Mouse (Mus musculus): ENCODE measurements around the gene Ccndbp1.

- TF ChIP-seq CTCF (IDR thresholded peaks at IDR 0.05; ENCODE audit: low read depth) (no peak), EP300 (IDR thresholded peaks at IDR 0.05; ENCODE audit: low read depth) (no peak)
These were observed at the start of gene Ccndbp1 for GRCm38 (mm10) chr2:121007925-121008663.

All from heart, postnatal 0 days (tissue).